Mouse (Mus musculus): ENCODE results near the gene Cyp2d12. TPM values are rescaled to one million over a fixed set of nuclear protein-coding genes. Genes with fewer than 3 reads are reported as not detected.
"Not testable (repeated sequence)": the region's sequence is repeated elsewhere in the genome, so short reads cannot be mapped to it uniquely, and the experiment has no call there.

The Cyp2d12 gene
- not detected for total RNA-seq (2021)
- long read RNA-seq, experiment 1: 0 reads
- long read RNA-seq, experiment 2: 0 reads

DNA sequence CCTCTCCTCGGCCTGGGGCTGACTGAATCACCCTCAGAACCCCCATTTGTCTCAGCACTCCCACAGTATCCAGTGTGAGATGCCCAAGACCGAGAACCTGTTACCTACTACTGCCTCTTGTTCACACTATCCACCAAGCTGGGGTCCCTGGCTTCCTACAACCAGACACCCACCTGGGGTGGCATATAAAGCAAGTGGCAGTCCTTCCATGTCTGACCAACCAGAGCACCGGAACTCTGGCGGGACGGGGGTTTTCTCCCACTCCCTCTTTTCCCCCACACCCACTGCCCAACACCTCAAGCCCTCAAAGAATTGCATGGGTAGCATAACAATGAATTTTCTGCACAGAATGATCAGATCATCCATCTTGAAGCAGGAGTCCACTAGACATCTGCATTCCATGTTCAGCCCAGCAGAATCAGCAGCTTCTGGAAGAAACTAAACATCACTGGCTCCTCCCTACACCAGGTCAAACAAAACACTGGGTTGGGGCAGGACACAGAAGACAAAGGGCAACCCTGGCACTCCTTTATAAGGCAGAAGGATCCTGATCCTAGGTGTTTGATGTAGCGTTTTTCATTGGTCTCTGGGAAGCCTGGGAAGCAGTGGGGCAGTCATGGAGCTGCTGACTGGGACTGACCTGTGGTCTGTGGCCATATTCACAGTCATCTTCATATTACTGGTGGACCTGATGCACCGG, at the start of gene Cyp2d12:
Cyp2d12 (plus strand) TSS at position 542 of the 700 bp plus-strand sequence.
- DNase-seq (ENCODE audit: low spot score): no peak

DNA sequence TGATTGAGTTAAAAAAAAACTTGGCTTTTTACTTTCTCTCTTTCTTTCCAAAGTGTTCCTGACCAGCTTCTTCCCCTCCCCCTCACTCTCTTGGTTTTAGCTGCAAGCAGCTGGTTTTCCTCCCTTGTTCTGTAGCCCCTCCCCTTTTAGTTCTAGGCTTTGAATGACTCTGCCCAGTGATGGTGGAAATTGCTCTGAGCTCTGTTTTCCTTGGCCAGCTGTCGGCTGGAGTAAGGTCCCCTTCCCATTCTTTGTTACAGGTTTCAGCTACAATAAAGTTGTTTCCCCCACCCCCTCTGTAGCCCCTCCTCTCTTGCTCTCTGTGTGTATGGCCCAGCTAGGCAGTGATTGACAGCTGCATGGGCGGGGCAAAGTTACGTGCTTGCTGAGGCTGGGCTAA, 47.9 kb upstream of the Cyp2d12 start:
- no peak for DNase-seq (ENCODE audit: low spot score)

DNA sequence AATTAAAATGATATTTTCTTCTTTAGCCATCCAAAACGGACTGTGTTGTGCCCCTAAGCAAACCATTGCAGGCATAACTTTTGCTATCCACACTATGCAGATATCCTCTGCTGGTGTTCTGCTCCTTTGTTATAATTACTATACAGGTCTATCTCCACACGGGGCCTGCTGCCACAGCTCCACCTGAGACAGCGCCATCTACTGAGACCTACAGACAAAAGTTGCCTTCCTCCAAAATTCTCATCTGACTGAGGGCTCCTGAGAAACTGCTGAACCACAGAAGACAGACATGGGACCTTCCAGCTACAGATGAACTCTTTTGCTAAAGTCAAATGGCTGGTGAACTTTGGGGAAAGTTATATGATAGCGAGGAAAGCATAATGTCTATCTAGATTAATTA, 47.1 kb upstream of the Cyp2d12 start:
- DNase-seq (ENCODE audit: low spot score): not testable (repeated sequence)

DNA sequence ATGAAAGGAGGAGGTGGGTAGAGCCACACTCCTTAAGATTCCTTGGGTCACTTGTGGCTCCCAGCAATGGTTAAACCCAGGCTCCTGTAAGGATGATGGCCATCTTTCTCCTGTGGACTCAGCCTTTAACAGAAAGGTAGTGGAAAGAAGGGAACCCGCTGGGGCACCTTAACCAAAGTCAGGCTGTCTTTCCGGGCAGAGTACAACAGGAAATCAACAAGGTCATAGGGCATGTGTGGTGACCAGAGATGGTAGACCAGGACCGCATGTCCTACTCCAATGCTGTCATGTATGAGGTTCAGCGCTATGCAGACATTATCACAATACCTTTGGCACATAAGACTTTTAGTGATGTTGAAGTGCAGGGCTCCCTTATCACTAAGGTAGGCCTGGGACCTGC, 45.4 kb upstream of the Cyp2d12 start:
- not testable (repeated sequence) for DNase-seq (ENCODE audit: low spot score)

DNA sequence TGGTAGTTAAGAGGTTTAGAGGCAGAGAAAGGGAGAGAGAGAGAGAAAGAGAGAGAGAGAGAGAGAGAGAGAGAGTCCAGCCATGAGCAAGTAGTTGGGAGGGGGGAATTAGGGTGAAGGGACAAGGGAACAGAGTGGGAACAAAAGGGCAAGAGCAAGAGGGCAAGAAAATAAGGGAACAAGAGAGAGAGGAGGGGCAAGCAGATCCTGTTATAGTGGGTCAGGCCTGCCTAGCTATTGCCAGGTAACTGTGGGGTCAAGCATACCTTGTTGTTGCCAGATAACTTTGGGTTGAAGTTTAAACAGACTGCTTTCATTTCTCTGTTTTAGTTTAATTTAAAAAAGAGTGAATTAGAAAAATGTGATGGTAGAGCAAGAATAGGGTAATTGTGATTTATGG, 44.4 kb upstream of the Cyp2d12 start:
- not testable (repeated sequence) for DNase-seq (ENCODE audit: low spot score)

DNA sequence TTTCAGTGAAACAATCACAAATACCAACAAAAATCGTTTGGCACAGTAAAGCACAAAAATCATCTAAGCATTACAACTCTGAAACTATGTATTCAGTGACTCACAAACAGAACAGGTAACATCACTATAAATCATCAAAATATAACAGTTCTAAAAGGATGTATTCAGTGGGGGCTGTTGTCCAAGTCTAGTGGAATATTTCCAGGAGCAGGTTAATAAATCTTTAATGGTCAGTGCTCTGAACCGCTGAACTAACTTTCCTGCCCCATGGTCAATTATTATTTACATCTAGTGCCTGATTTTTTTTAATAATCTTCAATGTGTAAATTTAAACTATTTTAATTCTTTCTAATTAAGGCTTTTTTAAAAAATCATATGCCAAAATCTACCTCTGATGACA, 42.8 kb upstream of the Cyp2d12 start:
- not testable (repeated sequence) for DNase-seq (ENCODE audit: low spot score)

DNA sequence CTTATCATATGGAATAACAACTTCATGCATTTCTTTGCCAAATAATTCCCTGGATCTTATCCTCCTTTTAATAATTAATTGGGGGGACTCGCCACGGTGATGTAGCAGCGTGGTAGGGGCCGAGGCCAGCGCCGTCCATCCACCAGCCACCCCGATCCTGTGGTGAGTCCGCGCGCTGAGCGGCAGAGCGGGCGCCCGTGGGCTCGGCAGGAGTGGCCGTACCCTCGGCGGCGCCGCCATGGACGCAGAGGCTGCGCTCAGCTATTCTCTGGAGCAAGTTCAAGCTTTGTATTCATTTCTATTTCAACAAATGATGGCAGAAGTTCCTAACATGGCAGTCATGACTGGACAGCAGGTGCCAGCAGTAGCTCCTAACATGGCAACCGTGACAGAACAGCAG, 38.7 kb upstream of the Cyp2d12 start:
- DNase-seq (ENCODE audit: low spot score): not testable (repeated sequence)

DNA sequence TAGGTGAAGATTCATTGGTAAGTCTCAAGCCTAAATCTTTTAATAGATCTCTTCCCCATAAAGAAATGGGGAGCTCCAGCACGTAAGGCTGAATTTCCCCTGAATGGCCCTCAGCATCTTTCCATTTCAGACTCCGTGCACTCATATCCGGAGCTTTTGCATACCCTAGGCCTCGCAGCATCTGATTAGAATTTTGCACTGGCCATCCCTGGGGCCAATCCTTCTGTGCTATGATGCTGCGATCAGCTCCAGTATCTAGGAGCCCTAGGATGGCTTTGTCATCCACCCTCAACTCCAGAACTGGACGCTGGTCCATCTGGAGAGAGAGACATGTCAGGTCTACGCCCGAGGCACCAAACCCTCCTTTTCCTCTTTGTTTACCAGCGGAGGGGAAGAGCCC, 27.5 kb upstream of the Cyp2d12 start:
- not testable (repeated sequence) for DNase-seq (ENCODE audit: low spot score)

DNA sequence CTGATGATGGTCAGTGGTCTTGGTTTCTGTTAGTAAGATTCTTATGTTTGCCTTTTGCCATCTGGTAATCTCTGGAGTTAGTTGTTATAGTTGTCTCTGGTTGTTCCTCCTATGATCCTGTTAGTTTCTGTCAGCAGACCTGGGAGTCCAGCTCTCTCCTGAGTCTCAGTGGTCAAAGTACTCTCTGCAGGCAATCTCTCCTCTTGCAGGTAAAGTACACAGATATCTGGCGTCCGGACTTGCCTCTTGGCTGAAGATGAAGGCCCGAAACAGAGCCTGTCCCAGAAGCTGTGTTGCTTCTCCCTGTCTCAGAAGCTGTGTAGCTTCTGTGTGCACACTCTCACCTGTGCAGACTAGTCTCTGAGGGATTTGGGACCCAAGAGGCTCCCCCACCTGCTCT, 22.2 kb upstream of the Cyp2d12 start:
- DNase-seq (ENCODE audit: low spot score): not testable (repeated sequence)

DNA sequence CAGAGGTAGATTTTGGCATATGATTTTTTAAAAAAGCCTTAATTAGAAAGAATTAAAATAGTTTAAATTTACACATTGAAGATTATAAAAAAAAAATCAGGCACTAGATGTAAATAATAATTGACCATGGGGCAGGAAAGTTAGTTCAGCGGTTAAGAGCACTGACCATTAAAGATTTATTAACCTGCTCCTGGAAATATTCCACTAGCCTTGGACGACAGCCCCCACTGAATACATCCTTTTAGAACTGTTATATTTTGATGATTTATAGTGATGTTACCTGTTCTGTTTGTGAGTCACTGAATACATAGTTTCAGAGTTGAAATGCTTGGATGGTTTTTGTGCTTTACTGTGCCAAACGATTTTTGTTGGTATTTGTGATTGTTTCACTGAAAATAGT, 11.9 kb upstream of the Cyp2d12 start:
- DNase-seq (ENCODE audit: low spot score): not testable (repeated sequence)

DNA sequence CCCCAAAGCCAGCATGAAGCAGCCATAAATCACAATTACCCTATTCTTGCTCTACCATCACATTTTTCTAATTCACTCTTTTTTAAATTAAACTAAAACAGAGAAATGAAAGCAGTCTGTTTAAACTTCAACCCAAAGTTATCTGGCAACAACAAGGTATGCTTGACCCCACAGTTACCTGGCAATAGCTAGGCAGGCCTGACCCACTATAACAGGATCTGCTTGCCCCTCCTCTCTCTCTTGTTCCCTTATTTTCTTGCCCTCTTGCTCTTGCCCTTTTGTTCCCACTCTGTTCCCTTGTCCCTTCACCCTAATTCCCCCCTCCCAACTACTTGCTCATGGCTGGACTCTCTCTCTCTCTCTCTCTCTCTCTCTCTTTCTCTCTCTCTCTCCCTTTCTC, 10.3 kb upstream of the Cyp2d12 start:
- DNase-seq (ENCODE audit: low spot score): not testable (repeated sequence)

DNA sequence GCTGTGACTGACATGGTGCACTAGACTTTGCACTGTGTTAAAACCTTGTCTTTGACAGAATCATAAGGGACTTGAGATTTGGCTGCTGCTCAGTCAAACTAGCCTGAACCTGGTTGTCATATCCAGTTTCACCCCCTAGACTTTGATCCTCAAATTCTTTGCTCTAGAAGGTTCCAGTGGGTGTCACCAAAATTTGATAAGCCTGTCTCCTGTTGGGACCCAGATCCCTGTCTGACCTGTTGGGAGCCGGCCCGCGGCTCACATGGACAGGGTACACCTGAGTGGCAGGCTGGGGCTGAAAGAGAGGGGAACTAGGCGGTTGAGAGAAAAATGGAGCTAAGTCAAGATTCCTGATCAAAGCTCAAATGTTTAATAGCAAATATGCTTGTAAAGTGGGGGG, 7.1 kb upstream of the Cyp2d12 start:
- not testable (repeated sequence) for DNase-seq (ENCODE audit: low spot score)

DNA sequence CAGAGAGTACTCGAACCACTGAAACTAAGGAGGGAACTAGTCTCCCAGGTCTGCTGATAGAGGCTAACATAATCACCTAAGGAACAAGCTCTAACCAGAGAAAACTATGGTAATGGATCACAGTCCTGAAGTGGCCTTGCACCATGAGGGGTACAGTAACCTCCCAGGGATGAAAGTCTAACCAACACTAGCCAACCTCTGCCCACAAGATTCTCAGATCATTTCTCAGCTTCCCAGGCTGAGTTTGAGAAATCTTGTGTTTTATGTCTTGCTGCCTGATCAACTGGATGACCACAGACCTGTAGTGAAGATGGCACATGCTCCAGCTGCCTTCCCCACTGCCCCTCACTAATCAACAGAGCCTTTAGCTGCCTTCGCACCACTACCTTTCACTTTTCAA, 1.7 kb upstream of the Cyp2d12 start:
- not testable (repeated sequence) for DNase-seq (ENCODE audit: low spot score)

DNA sequence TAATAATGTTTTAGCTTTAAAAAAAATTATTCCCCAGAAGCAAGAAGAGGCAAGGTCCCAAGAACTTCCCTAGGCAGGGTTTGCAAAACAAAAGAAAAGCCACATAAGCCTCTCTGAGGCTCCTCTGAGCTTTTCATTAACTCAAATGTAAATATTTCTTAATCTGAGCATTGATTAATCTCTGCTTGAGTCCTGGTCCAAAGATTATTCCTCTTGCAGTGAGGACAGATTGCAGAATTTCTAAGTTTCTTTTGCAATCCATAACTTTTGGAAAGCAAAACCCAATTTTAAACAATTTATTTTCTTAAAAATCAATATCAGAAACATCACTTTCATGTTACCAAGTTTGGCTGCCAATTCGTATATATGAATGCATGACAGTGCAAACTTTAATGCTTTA, 18.0 kb downstream of the Cyp2d12 start:
- DNase-seq (ENCODE audit: low spot score): no peak

DNA sequence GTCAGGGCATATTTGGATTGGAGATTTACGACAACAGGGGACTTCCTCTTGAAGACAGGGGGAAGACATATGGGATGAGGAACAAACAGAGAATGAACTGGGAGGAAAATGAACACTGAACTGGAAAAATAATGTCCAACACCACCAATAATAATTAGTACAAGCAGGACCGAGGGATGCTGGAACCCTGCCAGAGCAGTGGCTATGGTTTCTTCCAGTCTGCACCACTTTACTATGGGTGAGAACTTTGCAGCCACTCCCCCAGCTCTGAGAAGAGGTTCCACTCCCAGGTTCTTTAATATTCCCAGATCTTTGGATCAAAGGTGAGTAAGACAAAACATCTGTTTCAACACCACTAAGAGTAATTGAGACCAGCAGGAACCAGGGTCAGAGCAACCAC, 24.2 kb downstream of the Cyp2d12 start:
- no peak for DNase-seq (ENCODE audit: low spot score)

DNA sequence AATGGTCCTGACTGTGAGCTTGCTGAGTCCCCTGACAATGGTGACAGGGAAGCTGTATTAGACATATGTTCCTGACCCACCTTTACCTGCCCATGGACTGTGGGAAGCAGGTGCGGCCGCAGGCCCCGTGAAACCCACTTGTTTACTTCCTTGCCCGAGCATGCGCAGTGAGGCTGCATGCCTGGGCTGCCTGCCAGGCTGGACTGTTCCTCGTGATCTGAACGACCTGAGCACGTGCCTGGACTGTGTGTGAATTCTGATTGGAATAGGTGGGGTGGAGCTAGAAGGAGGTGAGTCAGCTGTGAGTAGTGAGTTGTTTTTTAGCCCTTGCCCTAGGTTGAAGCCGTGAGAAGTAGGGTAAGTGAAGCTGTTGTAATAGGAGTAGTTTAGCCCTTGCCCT, 27.7 kb downstream of the Cyp2d12 start:
- DNase-seq (ENCODE audit: low spot score): no peak

Small RNA genes within 50 kb of the gene (microRNA-seq; reads per million reads assigned to microRNA genes)
- gene Gm27924 (not detected), gene Gm28023 (not detected)

Other genes with a start within 250 kb of the Cyp2d12 start
- gene Naga, start 216.1 kb upstream of the Cyp2d12 start, total RNA-seq (2021): 10 to 100 TPM in 1 of 2 experiments, 1 to 10 TPM in 1; 8.7 to 10.0 TPM
- gene Pheta2, start 216.1 kb upstream of the Cyp2d12 start, total RNA-seq (2021): under 1 TPM; 0.23 to 0.26 TPM
- 100 to 1,000 TPM; 123 to 154 TPM for gene Smdt1, start 216.1 kb upstream of the Cyp2d12 start, total RNA-seq (2021)
- gene Ndufa6, start 200.8 kb upstream of the Cyp2d12 start, total RNA-seq (2021): 100 to 1,000 TPM; 481 to 494 TPM
- 10 to 100 TPM; 11.6 to 12.4 TPM for gene Cyp2d22, start 174.8 kb upstream of the Cyp2d12 start, total RNA-seq (2021)
- under 1 TPM in 1 of 2 experiments, not detected in 1; 0.18 TPM for gene Cyp2d11, start 161.1 kb upstream of the Cyp2d12 start, total RNA-seq (2021)
- under 1 TPM in 1 of 2 experiments, not detected in 1; 0.43 TPM for gene Cyp2d10, start 147.9 kb upstream of the Cyp2d12 start, total RNA-seq (2021)
- under 1 TPM in 1 of 2 experiments, not detected in 1; 0.38 TPM for gene Cyp2d9, start 121.6 kb upstream of the Cyp2d12 start, total RNA-seq (2021)
- not detected for gene Cyp2d34, start 65.9 kb downstream of the Cyp2d12 start, total RNA-seq (2021)
- not detected for gene Cyp2d40, start 209.1 kb downstream of the Cyp2d12 start, total RNA-seq (2021)
- under 1 TPM; 0.18 to 0.40 TPM for gene Cyp2d26, start 239.2 kb downstream of the Cyp2d12 start, total RNA-seq (2021)

Measured in gastrocnemius, adult 18-20 months (tissue).